Mouse (Mus musculus) heart, embryonic 10.5 days (tissue): ENCODE data around the gene Paqr3. TPM values are rescaled to one million over a fixed set of nuclear protein-coding genes. Genes with fewer than 3 reads are reported as not detected.

Experiments used
- DNase-seq: peaks from one replicate; pipeline ENCODE4 v3.0.0-alpha.2; 2017; ENCODE audit warnings: low spot score
- H3K27ac ChIP-seq: fragments of 300-500 bp; sonication (generic); 2 replicates; pipeline ENCODE4 v1.5.1; 2016; ENCODE audit warnings: mild to moderate bottlenecking
- H3K27me3 ChIP-seq: fragments of 300-500 bp; sonication (generic); 2 replicates; pipeline ENCODE4 v1.6.1; 2016; ENCODE audit warnings: mild to moderate bottlenecking; ENCODE audit not compliant: poor library complexity, insufficient read depth, severe bottlenecking
- H3K36me3 ChIP-seq: fragments of 300-500 bp; sonication (generic); 2 replicates; pipeline ENCODE4 v1.6.1; 2016; ENCODE audit warnings: mild to moderate bottlenecking, moderate library complexity
- H3K4me1 ChIP-seq: fragments of 300-500 bp; sonication (generic); 2 replicates; pipeline ENCODE4 v1.6.1; 2016; ENCODE audit warnings: mild to moderate bottlenecking
- H3K4me3 ChIP-seq: fragments of 300-500 bp; sonication (generic); 2 replicates; pipeline ENCODE4 v1.5.1; 2016; ENCODE audit warnings: mild to moderate bottlenecking, moderate library complexity
- H3K9me3 ChIP-seq: fragments of 300-500 bp; sonication (generic); 2 replicates; pipeline ENCODE4 v1.6.1; 2016; ENCODE audit warnings: mild to moderate bottlenecking, moderate library complexity
- WGBS: fragments of 180-500 bp; shearing (Covaris S2); methylation state at CpG from one replicate; pipeline ENCODE4 v1.1.7; 2016; 5-methylcytosine and 5-hydroxymethylcytosine counted together
- polyA plus RNA-seq: library from polyadenylated mRNA; unstranded; fragments of >200 nt; fragmentation: Nextera tagmentation; extraction: Ambion mirVana; gene quantifications from 2 replicates; pipeline ENCODE4 v1.2.1, GENCODE M21; 2016

The Paqr3 gene
- polyA plus RNA-seq, 1 experiment from 2014 or later: 6.1 TPM

DNA sequence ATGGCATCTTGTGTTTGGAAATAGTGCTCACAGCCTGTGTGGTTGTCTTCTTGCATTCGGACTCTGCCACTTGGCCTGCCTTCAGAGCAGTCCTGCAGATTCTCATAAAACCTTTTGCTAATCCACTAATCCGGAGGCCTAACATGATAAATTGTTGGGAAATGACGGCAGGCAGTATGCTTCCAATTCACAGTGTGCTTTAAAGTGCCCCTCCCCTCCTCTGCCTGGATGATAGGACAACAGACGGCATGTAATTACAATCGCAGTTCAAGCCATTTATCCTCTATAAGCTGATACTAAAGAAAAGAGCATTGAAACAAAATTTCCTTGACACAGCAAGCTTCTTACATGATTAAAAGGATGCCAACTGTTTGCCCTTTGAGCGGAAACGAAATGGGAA, 33.7 kb downstream of the Paqr3 start:
- Histone ChIP-seq H3K4me1 (peaks cover 20% of the 10 kb centered on the region), H3K4me3 (no peak overlapping the region), H3K36me3 (no peaks in the 10 kb centered on the region), H3K9me3 (no peaks in the 10 kb centered on the region), H3K27me3 (no peaks in the 10 kb centered on the region), H3K27ac (no peak overlapping the region)
- DNase-seq: no peak
- WGBS: 82% methylated on average over 7 of the region's 7 CpGs

DNA sequence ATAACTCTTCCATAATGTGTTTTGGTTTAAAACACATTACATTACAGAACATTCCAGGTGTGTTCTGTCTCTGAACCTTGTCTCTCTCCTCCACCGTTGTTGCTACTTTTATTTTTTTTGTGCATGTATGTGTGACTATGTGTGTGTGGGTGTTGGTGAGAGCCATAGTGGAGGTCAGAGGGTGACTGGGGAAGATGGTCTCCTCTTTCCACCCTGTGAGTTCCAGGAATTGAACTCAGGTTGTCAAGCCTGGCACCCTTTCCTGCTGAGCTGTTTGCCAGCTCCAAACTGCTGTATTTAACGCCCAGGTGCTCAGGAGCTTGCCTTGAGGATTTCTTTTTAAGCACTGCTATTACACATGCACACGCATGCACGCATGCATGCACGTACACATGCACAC, 35.2 kb downstream of the Paqr3 start:
- Histone ChIP-seq H3K27ac (no peak overlapping the region), H3K36me3 (no peaks in the 10 kb centered on the region), H3K27me3 (no peaks in the 10 kb centered on the region), H3K9me3 (no peaks in the 10 kb centered on the region), H3K4me1 (peaks cover 19% of the 10 kb centered on the region), H3K4me3 (no peak overlapping the region)
- no peak for DNase-seq
- 94% methylated on average over 5 of the region's 5 CpGs for WGBS

DNA sequence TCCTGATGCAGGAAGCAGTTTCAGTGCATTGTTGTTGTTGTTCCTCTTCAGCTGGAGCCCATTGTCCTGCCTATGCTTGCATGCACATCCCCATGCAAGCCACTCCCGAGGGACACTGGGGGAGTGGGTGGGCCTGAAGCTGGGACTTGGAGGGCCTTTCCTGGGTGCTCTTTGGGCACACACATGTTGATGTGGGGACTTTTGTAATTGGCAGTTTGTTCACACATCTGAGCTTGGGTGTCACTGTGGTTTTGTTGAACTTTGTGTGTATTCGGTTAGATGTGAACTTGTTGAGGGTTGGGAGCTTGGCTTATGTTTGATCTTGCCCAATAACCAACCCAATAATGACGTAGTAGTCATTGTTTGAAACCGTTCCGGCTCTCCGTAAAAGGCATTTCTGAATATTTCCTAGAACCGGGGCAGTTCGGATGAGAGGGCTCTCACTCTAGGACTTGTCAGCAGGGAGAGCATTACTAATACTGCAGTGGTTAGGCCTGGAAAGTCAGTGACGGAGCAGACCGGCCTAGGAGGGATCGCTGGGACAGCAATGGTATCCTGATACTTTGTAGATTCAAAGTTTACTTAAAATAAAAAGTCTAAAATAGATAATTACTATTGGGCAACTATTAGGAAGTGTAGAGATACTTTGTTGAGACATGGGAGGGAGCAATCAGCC, 35.8 kb downstream of the Paqr3 start:
- Histone ChIP-seq H3K27me3 (no peaks in the 10 kb centered on the region), H3K4me3 (no peak overlapping the region), H3K36me3 (peaks cover under 1% of the 10 kb centered on the region; the same call in 1 of the 2 replicates), H3K27ac (no peak overlapping the region), H3K4me1 (peaks cover 17% of the 10 kb centered on the region), H3K9me3 (no peaks in the 10 kb centered on the region)
- DNase-seq: no peak
- WGBS: 92% methylated on average over 11 of the region's 11 CpGs

DNA sequence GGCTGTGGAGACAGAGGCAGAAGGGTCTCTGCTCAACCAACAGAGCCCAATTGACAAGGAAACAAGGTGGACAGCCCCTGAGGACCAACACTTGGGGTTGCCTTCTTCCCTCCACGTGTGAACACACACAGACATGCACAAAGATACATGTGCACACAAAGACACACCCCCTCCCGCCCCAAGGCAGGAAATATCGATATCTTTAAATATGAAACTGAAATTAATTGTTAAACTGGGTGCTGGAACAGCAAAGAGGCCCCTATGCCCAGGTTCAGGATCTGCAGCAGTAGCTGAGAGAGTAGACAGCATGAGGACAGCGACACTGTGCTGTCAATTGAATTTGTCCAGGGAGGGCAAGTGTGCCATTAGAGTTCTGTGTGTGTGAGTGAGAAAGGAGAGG, 45.6 kb downstream of the Paqr3 start:
- Histone ChIP-seq H3K27ac (no peak overlapping the region), H3K4me1 (peaks cover 13% of the 10 kb centered on the region), H3K36me3 (peaks cover 38% of the 10 kb centered on the region), H3K4me3 (no peak overlapping the region), H3K27me3 (no peaks in the 10 kb centered on the region), H3K9me3 (no peaks in the 10 kb centered on the region)
- 85% methylated on average over 4 of the region's 4 CpGs for WGBS
- DNase-seq: no peak

GRCm38 (mm10) chr5:97062041-97062440, 49.4 kb downstream of the Paqr3 start:
- WGBS: 86% methylated on average over 1 of the region's 1 CpGs
- DNase-seq: no peak
- Histone ChIP-seq H3K27ac (no peak overlapping the region), H3K4me3 (no peak overlapping the region), H3K4me1 (peaks cover 14% of the 10 kb centered on the region), H3K9me3 (no peaks in the 10 kb centered on the region), H3K36me3 (peaks cover 40% of the 10 kb centered on the region), H3K27me3 (no peaks in the 10 kb centered on the region)

- Histone ChIP-seq H3K4me3 (no peak overlapping the region), H3K27ac (no peak overlapping the region), H3K27me3 (no peaks in the 10 kb centered on the region), H3K9me3 (no peaks in the 10 kb centered on the region), H3K36me3 (peaks cover 35% of the 10 kb centered on the region), H3K4me1 (peaks cover 15% of the 10 kb centered on the region)
- WGBS: 47% methylated on average over 3 of the region's 3 CpGs
- DNase-seq: no peak
Observed at GRCm38 (mm10) chr5:97060864-97061263, 50.5 kb downstream of the Paqr3 start.

- DNase-seq: no peak
- Histone ChIP-seq H3K9me3 (no peaks in the 10 kb centered on the region), H3K36me3 (peaks cover 18% of the 10 kb centered on the region), H3K27ac (no peak overlapping the region), H3K4me3 (no peak overlapping the region), H3K27me3 (no peaks in the 10 kb centered on the region), H3K4me1 (0 out of 2 replicates have a peak, but pooled peaks cover 2% of the 10 kb centered on the region)
- 86% methylated on average over 12 of the region's 12 CpGs for WGBS
Observed at GRCm38 (mm10) chr5:97056791-97057450, 54.5 kb downstream of the Paqr3 start.

- 91% methylated on average over 3 of the region's 3 CpGs for WGBS
Observed at GRCm38 (mm10) chr5:97056359-97056758, 55.0 kb downstream of the Paqr3 start.

GRCm38 (mm10) chr5:97055511-97056068, 55.8 kb downstream of the Paqr3 start:
- H3K9me3 ChIP-seq: no peaks in the 10 kb centered on the region
- peaks cover 20% of the 10 kb centered on the region for H3K36me3 ChIP-seq
- WGBS: 22% methylated on average over 1 of the region's 1 CpGs
- H3K27ac ChIP-seq: no peak overlapping the region
- no peak for DNase-seq
- H3K27me3 ChIP-seq: no peaks in the 10 kb centered on the region
- no peak overlapping the region for H3K4me3 ChIP-seq
- 0 out of 2 replicates have a peak, but pooled peaks cover 2% of the 10 kb centered on the region for H3K4me1 ChIP-seq

More at GRCm38 (mm10) chr5:97056359-97056758, 55.0 kb downstream of the Paqr3 start:
- no peak overlapping the region for H3K4me3 ChIP-seq
- no peaks in the 10 kb centered on the region for H3K27me3 ChIP-seq
- H3K27ac ChIP-seq: no peak overlapping the region
- H3K9me3 ChIP-seq: no peaks in the 10 kb centered on the region
- peaks cover 18% of the 10 kb centered on the region for H3K36me3 ChIP-seq
- no peak for DNase-seq
- H3K4me1 ChIP-seq: 0 out of 2 replicates have a peak, but pooled peaks cover 2% of the 10 kb centered on the region

DNA sequence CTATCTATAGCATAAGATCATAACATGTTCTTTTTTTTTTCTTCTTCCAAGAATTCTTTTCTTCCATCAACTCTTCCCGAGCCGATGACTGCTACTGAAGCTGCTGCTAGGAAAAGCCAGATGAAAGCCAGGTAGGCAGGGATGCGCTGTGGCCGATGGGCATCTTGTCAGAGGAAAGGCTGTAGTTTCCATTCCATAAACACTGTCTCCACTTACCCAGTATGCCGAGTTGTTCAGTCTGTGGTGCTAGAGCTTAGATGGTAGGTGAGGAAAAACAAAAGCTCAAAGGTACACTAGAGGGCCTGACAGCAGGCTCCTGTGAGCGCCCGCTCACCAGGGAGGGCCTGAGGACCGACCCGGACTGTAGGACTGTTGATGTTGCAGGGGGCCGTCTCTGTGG, 56.6 kb downstream of the Paqr3 start:
- DNase-seq: no peak
- Histone ChIP-seq H3K27ac (no peak overlapping the region), H3K36me3 (peaks cover 20% of the 10 kb centered on the region), H3K9me3 (no peaks in the 10 kb centered on the region), H3K4me1 (0 out of 2 replicates have a peak, but pooled peaks cover 2% of the 10 kb centered on the region), H3K27me3 (no peaks in the 10 kb centered on the region), H3K4me3 (no peak overlapping the region)
- 77% methylated on average over 10 of the region's 10 CpGs for WGBS

GRCm38 (mm10) chr5:97054166-97054565, 57.2 kb downstream of the Paqr3 start:
- H3K4me3 ChIP-seq: no peak overlapping the region
- DNase-seq: no peak
- no peaks in the 10 kb centered on the region for H3K27me3 ChIP-seq
- 81% methylated on average over 5 of the region's 5 CpGs for WGBS
- H3K27ac ChIP-seq: no peak overlapping the region
- H3K9me3 ChIP-seq: no peaks in the 10 kb centered on the region
- H3K4me1 ChIP-seq: 0 out of 2 replicates have a peak, but pooled peaks cover 2% of the 10 kb centered on the region
- peaks cover 20% of the 10 kb centered on the region for H3K36me3 ChIP-seq

DNA sequence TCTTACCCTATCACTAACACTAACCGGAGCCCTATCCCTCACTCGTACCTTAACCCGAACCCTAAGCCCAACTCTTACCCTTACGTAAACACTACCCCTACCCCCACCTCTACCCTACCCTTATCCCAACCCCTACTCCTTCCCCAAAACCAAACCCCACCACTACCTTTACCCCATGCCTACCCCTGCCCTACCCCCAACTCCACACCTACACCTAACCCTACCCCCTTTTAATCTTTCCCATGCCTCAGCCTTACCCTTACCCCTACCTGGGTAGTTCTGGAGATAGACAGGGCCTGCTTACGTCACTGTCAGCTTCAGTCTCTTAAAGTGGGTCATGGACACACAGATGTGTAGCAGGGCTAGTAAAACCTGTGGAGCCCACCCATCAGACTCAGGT, 62.5 kb downstream of the Paqr3 start:
- no peak overlapping the region for H3K4me3 ChIP-seq
- no peaks in the 10 kb centered on the region for H3K4me1 ChIP-seq
- H3K36me3 ChIP-seq: peaks cover 7% of the 10 kb centered on the region; the same call in 1 of the 2 replicates
- no peak overlapping the region for H3K27ac ChIP-seq
- no peaks in the 10 kb centered on the region for H3K9me3 ChIP-seq
- 89% methylated on average over 5 of the region's 5 CpGs for WGBS
- no peak for DNase-seq
- H3K27me3 ChIP-seq: no peaks in the 10 kb centered on the region

DNA sequence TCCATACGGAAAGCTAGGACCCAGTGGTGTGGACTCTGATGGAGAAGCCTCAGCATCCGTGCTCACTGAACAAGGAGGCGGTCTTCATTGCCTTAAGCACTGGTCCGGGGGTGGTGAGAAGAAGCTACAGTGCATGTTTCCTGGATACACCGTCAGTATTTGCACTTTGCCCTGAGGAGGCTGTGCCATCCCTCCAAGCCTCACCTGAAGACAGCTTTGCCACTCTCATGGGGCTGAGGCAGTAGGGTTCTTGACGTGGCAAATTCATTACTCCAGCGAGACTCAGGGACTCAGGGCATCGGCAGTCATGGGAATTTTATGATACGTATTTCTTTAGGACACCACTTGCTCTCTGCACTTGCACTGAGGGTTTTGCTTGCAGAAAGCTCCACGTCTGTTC, 64.7 kb downstream of the Paqr3 start:
- H3K9me3 ChIP-seq: no peaks in the 10 kb centered on the region
- peaks cover 10% of the 10 kb centered on the region; the same call in 1 of the 2 replicates for H3K36me3 ChIP-seq
- H3K4me1 ChIP-seq: no peaks in the 10 kb centered on the region
- H3K27ac ChIP-seq: no peak overlapping the region
- WGBS: 87% methylated on average over 10 of the region's 10 CpGs
- H3K27me3 ChIP-seq: no peaks in the 10 kb centered on the region
- no peak overlapping the region for H3K4me3 ChIP-seq
- DNase-seq: no peak
